ENCODE assay signal across 9 mouse cellular contexts in genomic region chr6:48537105-48537954, GRCm38 (mm10). TPM values are rescaled to one million over a fixed set of nuclear protein-coding genes. Genes with fewer than 3 reads are reported as not detected.
A peak's percentile ranks its signal among the peaks of the same experiment; 100 is the strongest.
DNase-seq lines count a peak whose midpoint lies in the region.
"Had no signal": no experiment of that assay in that cellular context is flagged by ENCODE, and none has a peak within 500 bp of the region (broad histone marks: within the 10 kb centered on the region; RNA-seq: fewer than 3 reads in every experiment).

TSS of gene Atp6v0e2 (plus strand) at chr6:48537615.

- DNase-seq in adrenal gland, adult 2 months = peak; percentile 92
- peak; percentile 94 for DNase-seq in embryo, embryonic 10.5 days (ENCODE audit: low spot score)
- DNase-seq in gastrocnemius, postnatal 25 days = peak; percentile 78
- peak; percentile 12 for DNase-seq in induced T-regulatory cell, adult 2 months (ENCODE audit: low read depth)
- peak; percentile 91 to 93 for DNase-seq in left cerebral cortex, adult 18-20 months (ENCODE audit: low spot score in 2 of 2)
- peak; percentile 79 for DNase-seq in lung, postnatal 14 days
- DNase-seq in right cerebral cortex, postnatal 10 days (ENCODE audit: low spot score in 2 of 2) = peak; percentile 95 to 96
- DNase-seq in spleen, postnatal 36 days (ENCODE audit: low spot score in 2 of 2) = no peak

RNA-seq across cellular contexts. Expression of gene Atp6v0e2, which starts in this region (rescaled TPM):
- 10 to 100 TPM; 70.7 to 78.4 TPM for total RNA-seq in adrenal gland, adult 2 months (2021)
- polyA plus RNA-seq in adrenal gland, adult 2 months (2012; rRNA removed) = 182 and 183 TPM in 2 replicates
- total RNA-seq in gastrocnemius, postnatal 25 days (2021) = 10 to 100 TPM; 43.0 to 45.0 TPM
- total RNA-seq in left cerebral cortex, adult 18-20 months (2021) = 100 to 1,000 TPM; 423 to 437 TPM
- polyA plus RNA-seq: macrophage had no signal

Comparison
In these comparisons a context has a peak if more than half of its experiments do, and no peak if none do; other contexts are left out.
1. RNA of gene Atp6v0e2 (total RNA-seq): 423 to 437 TPM in left cerebral cortex, adult 18-20 months; 70.7 to 78.4 TPM in adrenal gland, adult 2 months and 43.0 to 45.0 TPM in gastrocnemius, postnatal 25 days; every median in the first group is over 4 times any median in the second.
2. DNase-seq: peak in adrenal gland, adult 2 months (single experiment), embryo, embryonic 10.5 days (single experiment), gastrocnemius, postnatal 25 days (single experiment), induced T-regulatory cell, adult 2 months (single experiment), left cerebral cortex, adult 18-20 months (2 of 2), lung, postnatal 14 days (single experiment) and right cerebral cortex, postnatal 10 days (2 of 2); none in spleen, postnatal 36 days (0 of 2).